Mouse (Mus musculus) forebrain, embryonic 12.5 days (tissue): Measurements from ENCODE around the gene Snx25. TPM values are rescaled to one million over a fixed set of nuclear protein-coding genes. Genes with fewer than 3 reads are reported as not detected.
"Not testable (repeated sequence)": the region's sequence is repeated elsewhere in the genome, so short reads cannot be mapped to it uniquely, and the experiment has no call there.

Experiments
- ATAC-seq: fragments of 200-750 bp; cut with Nextera tagmentation; 2 replicates; pipeline ENCODE4 v1.8.0; 2017; ENCODE audit warnings: moderate TSS enrichment; ENCODE audit not compliant: low FRiP score
- H3K27ac ChIP-seq: fragments of 300-500 bp; sonication (generic); 2 replicates; pipeline ENCODE4 v1.5.1; 2016; ENCODE audit warnings: mild to moderate bottlenecking
- H3K27me3 ChIP-seq: fragments of 300-500 bp; sonication (generic); 2 replicates; pipeline ENCODE4 v1.6.1; 2016; ENCODE audit warnings: mild to moderate bottlenecking
- H3K36me3 ChIP-seq: fragments of 300-500 bp; sonication (generic); replicated peaks from 2 replicates; pipeline ENCODE4 v1.6.1; 2016; ENCODE audit warnings: mild to moderate bottlenecking
- H3K4me1 ChIP-seq: fragments of 300-500 bp; sonication (generic); 2 replicates; pipeline ENCODE4 v1.6.1; 2016
- H3K4me2 ChIP-seq: fragments of 300-500 bp; sonication (generic); 2 replicates; pipeline ENCODE4 v1.6.1; 2016; ENCODE audit warnings: mild to moderate bottlenecking, moderate library complexity
- H3K4me3 ChIP-seq: fragments of 300-500 bp; sonication (generic); replicated peaks from 2 replicates; pipeline ENCODE4 v1.5.1; 2016; ENCODE audit warnings: mild to moderate bottlenecking
- H3K9ac ChIP-seq: fragments of 300-500 bp; sonication (generic); 2 replicates; pipeline ENCODE4 v1.6.1; 2016; ENCODE audit warnings: mild to moderate bottlenecking
- H3K9me3 ChIP-seq: fragments of 300-500 bp; sonication (generic); 2 replicates; pipeline ENCODE4 v1.6.1; 2016
- WGBS: fragments of 180-500 bp; shearing (Covaris S2); methylation state at CpG from one replicate; pipeline ENCODE4 v1.1.7; 2016; 5-methylcytosine and 5-hydroxymethylcytosine counted together
- polyA plus RNA-seq: library from polyadenylated mRNA; unstranded; fragments of >200 nt; fragmentation: Nextera tagmentation; extraction: Ambion mirVana; gene quantifications from 2 replicates; pipeline ENCODE4 v1.2.1, GENCODE M21; 2016

Gene Snx25
- polyA plus RNA-seq, 1 experiment from 2014 or later: 4.5 TPM

GRCm38 (mm10) chr8:46122498-46122897 is 29.5 kb downstream of the Snx25 start:
- 94% methylated on average over 2 of the region's 2 CpGs for WGBS
- Histone ChIP-seq H3K9me3 (no peaks in the 10 kb centered on the region), H3K27ac (no peak overlapping the region), H3K9ac (no peak overlapping the region), H3K4me3 (no peak overlapping the region), H3K36me3 (0 out of 2 replicates have a peak, but pooled peaks cover 4% of the 10 kb centered on the region), H3K27me3 (no peaks in the 10 kb centered on the region), H3K4me1 (no peaks in the 10 kb centered on the region), H3K4me2 (no peak overlapping the region)
- ATAC-seq: no peak

- 90% methylated on average over 3 of the region's 3 CpGs for WGBS
- H3K36me3 ChIP-seq: peaks cover 10% of the 10 kb centered on the region; the same call in 1 of the 2 replicates
- H3K27me3 ChIP-seq: no peaks in the 10 kb centered on the region
- no peak overlapping the region for H3K9ac ChIP-seq
- no peaks in the 10 kb centered on the region for H3K4me1 ChIP-seq
- H3K27ac ChIP-seq: no peak overlapping the region
- no peak overlapping the region for H3K4me3 ChIP-seq
- ATAC-seq: no peak
- H3K4me2 ChIP-seq: no peak overlapping the region
- H3K9me3 ChIP-seq: no peaks in the 10 kb centered on the region
Measured at GRCm38 (mm10) chr8:46119176-46119575, 32.8 kb downstream of the Snx25 start.

- Histone ChIP-seq H3K27ac (no peak overlapping the region), H3K4me3 (no peak overlapping the region), H3K9ac (no peak overlapping the region), H3K36me3 (peaks cover 7% of the 10 kb centered on the region; the same call in 1 of the 2 replicates), H3K27me3 (no peaks in the 10 kb centered on the region), H3K9me3 (no peaks in the 10 kb centered on the region), H3K4me2 (no peak overlapping the region), H3K4me1 (no peaks in the 10 kb centered on the region)
- WGBS: 83% methylated on average over 3 of the region's 3 CpGs
- no peak for ATAC-seq
Measured at GRCm38 (mm10) chr8:46117172-46117571, 34.8 kb downstream of the Snx25 start.

- H3K9ac ChIP-seq, H3K4me1 ChIP-seq, H3K36me3 ChIP-seq, H3K4me2 ChIP-seq, ATAC-seq, H3K4me3 ChIP-seq, H3K9me3 ChIP-seq, H3K27ac ChIP-seq, H3K27me3 ChIP-seq: not testable (repeated sequence)
Measured at GRCm38 (mm10) chr8:46113421-46114170, 38.4 kb downstream of the Snx25 start.

- Histone ChIP-seq H3K9me3 (no peaks in the 10 kb centered on the region), H3K9ac (no peak overlapping the region), H3K27me3 (no peaks in the 10 kb centered on the region), H3K36me3 (peaks cover 6% of the 10 kb centered on the region), H3K4me2 (no peak overlapping the region), H3K27ac (no peak overlapping the region), H3K4me1 (no peaks in the 10 kb centered on the region), H3K4me3 (no peak overlapping the region)
- ATAC-seq: no peak
Measured at GRCm38 (mm10) chr8:46107690-46108089, 44.3 kb downstream of the Snx25 start.

GRCm38 (mm10) chr8:46103434-46103833 is 48.5 kb downstream of the Snx25 start:
- no peak for ATAC-seq

GRCm38 (mm10) chr8:46092667-46093360 is 59.1 kb downstream of the Snx25 start:
- Histone ChIP-seq H3K4me1 (no peaks in the 10 kb centered on the region), H3K9me3 (no peaks in the 10 kb centered on the region), H3K36me3 (0 out of 2 replicates have a peak, but pooled peaks cover 6% of the 10 kb centered on the region), H3K4me3 (no peak overlapping the region), H3K9ac (no peak overlapping the region), H3K27me3 (no peaks in the 10 kb centered on the region), H3K4me2 (no peak overlapping the region), H3K27ac (no peak overlapping the region)
- WGBS: 83% methylated on average over 6 of the region's 6 CpGs
- ATAC-seq: no peak

More at GRCm38 (mm10) chr8:46103434-46103833, 48.5 kb downstream of the Snx25 start:
- H3K4me1 ChIP-seq: no peaks in the 10 kb centered on the region
- no peak overlapping the region for H3K4me3 ChIP-seq
- no peak overlapping the region for H3K27ac ChIP-seq
- no peaks in the 10 kb centered on the region for H3K27me3 ChIP-seq
- 94% methylated on average over 11 of the region's 11 CpGs for WGBS
- H3K36me3 ChIP-seq: peaks cover 19% of the 10 kb centered on the region
- no peak overlapping the region for H3K9ac ChIP-seq
- 0 out of 2 replicates have a peak, but pooled peaks cover 3% of the 10 kb centered on the region for H3K9me3 ChIP-seq
- H3K4me2 ChIP-seq: no peak overlapping the region

GRCm38 (mm10) chr8:46083141-46083540 is 68.8 kb downstream of the Snx25 start:
- ATAC-seq: no peak
- Histone ChIP-seq H3K4me3 (no peak overlapping the region), H3K4me2 (no peak overlapping the region), H3K36me3 (0 out of 2 replicates have a peak, but pooled peaks cover 2% of the 10 kb centered on the region), H3K4me1 (no peaks in the 10 kb centered on the region), H3K9me3 (no peaks in the 10 kb centered on the region), H3K9ac (no peak overlapping the region), H3K27ac (no peak overlapping the region), H3K27me3 (no peaks in the 10 kb centered on the region)
- 85% methylated on average over 5 of the region's 5 CpGs for WGBS

- no peak overlapping the region for H3K9ac ChIP-seq
- no peak overlapping the region for H3K4me3 ChIP-seq
- no peaks in the 10 kb centered on the region for H3K4me1 ChIP-seq
- no peak overlapping the region for H3K27ac ChIP-seq
- no peak overlapping the region for H3K4me2 ChIP-seq
- ATAC-seq: no peak
- 85% methylated on average over 2 of the region's 2 CpGs for WGBS
- no peaks in the 10 kb centered on the region for H3K9me3 ChIP-seq
- no peaks in the 10 kb centered on the region for H3K27me3 ChIP-seq
- H3K36me3 ChIP-seq: 0 out of 2 replicates have a peak, but pooled peaks cover 2% of the 10 kb centered on the region
Measured at GRCm38 (mm10) chr8:46081030-46081429, 70.9 kb downstream of the Snx25 start.

- Histone ChIP-seq H3K4me1 (no peaks in the 10 kb centered on the region), H3K27me3 (no peaks in the 10 kb centered on the region), H3K4me2 (no peak overlapping the region), H3K36me3 (0 out of 2 replicates have a peak, but pooled peaks cover 2% of the 10 kb centered on the region), H3K9me3 (no peaks in the 10 kb centered on the region), H3K27ac (no peak overlapping the region), H3K4me3 (no peak overlapping the region), H3K9ac (no peak overlapping the region)
- ATAC-seq: no peak
- 89% methylated on average over 6 of the region's 6 CpGs for WGBS
Measured at GRCm38 (mm10) chr8:46078866-46079265, 73.1 kb downstream of the Snx25 start.

- Histone ChIP-seq H3K9ac (no peak overlapping the region), H3K27me3 (no peaks in the 10 kb centered on the region), H3K4me2 (no peak overlapping the region), H3K9me3 (no peaks in the 10 kb centered on the region), H3K4me1 (no peaks in the 10 kb centered on the region), H3K36me3 (0 out of 2 replicates have a peak, but pooled peaks cover 2% of the 10 kb centered on the region), H3K27ac (no peak overlapping the region), H3K4me3 (no peak overlapping the region)
- ATAC-seq: no peak
- WGBS: 97% methylated on average over 5 of the region's 5 CpGs
Measured at GRCm38 (mm10) chr8:46075223-46075622, 76.7 kb downstream of the Snx25 start.

GRCm38 (mm10) chr8:46073540-46074140 is 78.3 kb downstream of the Snx25 start:
- Histone ChIP-seq H3K4me3 (no peak overlapping the region), H3K4me2 (no peak overlapping the region), H3K4me1 (no peaks in the 10 kb centered on the region), H3K9me3 (no peaks in the 10 kb centered on the region), H3K9ac (no peak overlapping the region), H3K27ac (no peak overlapping the region), H3K36me3 (0 out of 2 replicates have a peak, but pooled peaks cover 2% of the 10 kb centered on the region), H3K27me3 (no peaks in the 10 kb centered on the region)
- WGBS: 89% methylated on average over 2 of the region's 2 CpGs
- ATAC-seq: no peak
